Mouse (Mus musculus) hindbrain, embryonic 12.5 days (tissue): ENCODE results near the gene Sccpdh. TPM values are rescaled to one million over a fixed set of nuclear protein-coding genes. Genes with fewer than 3 reads are reported as not detected.
"Not testable (repeated sequence)": the region's sequence is repeated elsewhere in the genome, so short reads cannot be mapped to it uniquely, and the experiment has no call there.

Experiments
- ATAC-seq: fragments of 200-750 bp; cut with Nextera tagmentation; 2 replicates; pipeline ENCODE4 v1.8.0; 2017; ENCODE audit warnings: moderate TSS enrichment; ENCODE audit not compliant: low FRiP score
- H3K27ac ChIP-seq: fragments of 300-500 bp; sonication (generic); 2 replicates; pipeline ENCODE4 v1.5.1; 2016; ENCODE audit warnings: mild to moderate bottlenecking
- H3K27me3 ChIP-seq: fragments of 300-500 bp; sonication (generic); 2 replicates; pipeline ENCODE4 v1.6.1; 2016; ENCODE audit warnings: mild to moderate bottlenecking
- H3K36me3 ChIP-seq: fragments of 300-500 bp; sonication (generic); 2 replicates; pipeline ENCODE4 v1.6.1; 2016; ENCODE audit warnings: mild to moderate bottlenecking
- H3K4me1 ChIP-seq: fragments of 300-500 bp; sonication (generic); 2 replicates; pipeline ENCODE4 v1.6.1; 2016
- H3K4me2 ChIP-seq: fragments of 300-500 bp; sonication (generic); replicated peaks from 2 replicates; pipeline ENCODE4 v1.6.1; 2016; ENCODE audit warnings: mild to moderate bottlenecking
- H3K4me3 ChIP-seq: fragments of 300-500 bp; sonication (generic); 2 replicates; pipeline ENCODE4 v1.5.1; 2016; ENCODE audit warnings: mild to moderate bottlenecking
- H3K9ac ChIP-seq: fragments of 300-500 bp; sonication (generic); 2 replicates; pipeline ENCODE4 v1.6.1; 2016; ENCODE audit warnings: mild to moderate bottlenecking, moderate library complexity
- H3K9me3 ChIP-seq: fragments of 300-500 bp; sonication (generic); replicated peaks from 2 replicates; pipeline ENCODE4 v1.6.1; 2016; ENCODE audit warnings: mild to moderate bottlenecking
- WGBS: fragments of 180-500 bp; shearing (Covaris S2); methylation state at CpG from one replicate; pipeline ENCODE4 v1.1.7; 2016; 5-methylcytosine and 5-hydroxymethylcytosine counted together
- polyA plus RNA-seq: library from polyadenylated mRNA; unstranded; fragments of >200 nt; fragmentation: Nextera tagmentation; extraction: Ambion mirVana; gene quantifications from 2 replicates; pipeline ENCODE4 v1.2.1, GENCODE M21; 2016

Sccpdh gene
- polyA plus RNA-seq, 1 experiment from 2014 or later: 112 TPM

DNA sequence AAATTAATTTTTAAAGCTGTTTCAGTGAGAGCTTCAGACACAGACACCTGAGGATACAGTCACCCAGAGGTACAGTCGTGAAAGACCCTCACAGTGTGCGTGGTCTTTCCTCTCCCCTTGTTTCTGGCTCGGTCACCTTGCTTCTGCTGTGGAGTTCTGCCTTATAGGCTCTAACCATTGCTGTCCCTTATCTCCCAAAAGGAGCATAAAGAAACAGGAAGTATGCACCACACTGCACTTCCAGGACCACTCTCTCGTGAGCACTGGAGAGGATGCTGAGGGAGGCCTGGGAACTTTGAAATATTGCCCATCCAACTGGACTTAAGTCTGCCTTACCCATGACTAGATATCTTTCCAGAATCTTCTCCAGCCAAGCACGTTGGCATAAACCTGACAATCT, 42.7 kb downstream of the Sccpdh start:
- H3K27me3 ChIP-seq: no peaks in the 10 kb centered on the region
- H3K4me2 ChIP-seq: no peak overlapping the region
- H3K4me3 ChIP-seq: no peak overlapping the region
- ATAC-seq: no peak
- H3K36me3 ChIP-seq: no peaks in the 10 kb centered on the region
- WGBS: 83% methylated on average over 5 of the region's 5 CpGs
- no peaks in the 10 kb centered on the region for H3K4me1 ChIP-seq
- H3K9ac ChIP-seq: no peak overlapping the region
- H3K9me3 ChIP-seq: peaks cover 4% of the 10 kb centered on the region; the same call in 1 of the 2 replicates
- no peak overlapping the region for H3K27ac ChIP-seq

DNA sequence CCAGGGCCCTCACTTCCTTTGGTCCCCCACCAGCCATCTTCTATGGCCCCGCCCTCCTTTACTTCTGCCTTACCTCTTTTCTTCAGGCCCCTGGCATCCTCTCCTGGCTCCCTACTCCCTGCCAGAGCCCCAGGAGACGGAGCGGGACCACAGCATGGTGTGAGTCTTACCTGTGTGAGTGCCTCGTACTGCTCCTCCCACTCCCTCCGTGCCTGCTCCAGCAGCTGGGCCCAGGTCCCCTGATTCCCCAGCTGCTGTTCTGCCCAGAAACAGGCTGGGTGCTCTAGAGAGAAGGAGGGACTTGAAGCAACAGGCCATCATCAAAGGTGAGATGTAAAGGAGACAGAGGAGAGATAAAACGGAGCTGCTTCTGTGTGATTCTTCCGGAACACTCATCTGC, 44.6 kb downstream of the Sccpdh start:
- peaks cover 6% of the 10 kb centered on the region; the same call in 1 of the 2 replicates for H3K9me3 ChIP-seq
- no peak for ATAC-seq
- no peaks in the 10 kb centered on the region for H3K36me3 ChIP-seq
- H3K9ac ChIP-seq: no peak overlapping the region
- WGBS: 86% methylated on average over 7 of the region's 7 CpGs
- no peak overlapping the region for H3K4me3 ChIP-seq
- H3K27ac ChIP-seq: no peak overlapping the region
- no peaks in the 10 kb centered on the region for H3K4me1 ChIP-seq
- no peaks in the 10 kb centered on the region for H3K27me3 ChIP-seq
- no peak overlapping the region for H3K4me2 ChIP-seq

DNA sequence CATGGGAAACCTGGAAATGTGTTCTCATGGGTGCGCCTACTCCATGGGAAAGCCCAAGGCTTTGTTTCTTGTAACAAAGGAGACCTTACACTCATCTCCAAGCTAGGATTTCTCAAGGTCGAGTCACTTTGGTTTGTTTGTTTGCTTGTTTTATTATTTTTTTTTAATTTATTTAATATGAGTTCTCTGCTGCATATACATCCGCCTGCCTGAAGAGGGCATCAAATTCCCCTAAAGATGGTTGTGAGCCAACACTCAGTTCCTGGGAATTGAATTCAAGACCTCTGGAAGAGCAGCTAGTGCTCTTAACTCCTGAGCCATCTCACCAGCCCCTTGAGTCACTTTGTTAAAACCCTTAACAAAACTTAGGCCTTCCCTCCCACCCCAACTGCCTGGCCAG, 45.4 kb downstream of the Sccpdh start:
- ATAC-seq: no peak
- H3K36me3 ChIP-seq: no peaks in the 10 kb centered on the region
- no peak overlapping the region for H3K9ac ChIP-seq
- H3K4me3 ChIP-seq: no peak overlapping the region
- no peaks in the 10 kb centered on the region for H3K27me3 ChIP-seq
- WGBS: 92% methylated on average over 3 of the region's 3 CpGs
- no peaks in the 10 kb centered on the region for H3K4me1 ChIP-seq
- peaks cover 6% of the 10 kb centered on the region; the same call in 1 of the 2 replicates for H3K9me3 ChIP-seq
- no peak overlapping the region for H3K27ac ChIP-seq
- H3K4me2 ChIP-seq: no peak overlapping the region

DNA sequence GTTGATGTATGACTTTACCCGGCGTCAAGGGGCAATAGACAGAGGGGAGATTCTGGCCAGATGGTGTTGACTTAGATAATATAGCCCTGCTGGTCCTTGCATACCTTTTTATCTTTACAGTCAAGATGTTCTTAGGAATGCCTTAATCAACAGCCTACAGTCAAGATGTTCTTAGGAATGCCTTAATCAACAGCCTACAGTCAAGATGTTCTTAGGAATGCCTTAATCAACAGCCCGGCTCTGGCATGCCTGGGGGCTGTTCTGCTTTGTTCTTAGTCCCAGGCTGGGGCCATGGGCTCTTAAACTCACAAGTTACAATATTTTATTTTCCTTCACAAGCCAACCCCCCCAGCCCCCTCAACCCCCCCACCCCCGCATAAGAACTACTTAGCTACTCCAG, 47.3 kb downstream of the Sccpdh start:
- H3K27me3 ChIP-seq, H3K36me3 ChIP-seq, H3K4me3 ChIP-seq, H3K4me2 ChIP-seq, ATAC-seq, H3K4me1 ChIP-seq, H3K9ac ChIP-seq, H3K9me3 ChIP-seq, H3K27ac ChIP-seq: not testable (repeated sequence)
- WGBS: 88% methylated on average over 4 of the region's 4 CpGs

DNA sequence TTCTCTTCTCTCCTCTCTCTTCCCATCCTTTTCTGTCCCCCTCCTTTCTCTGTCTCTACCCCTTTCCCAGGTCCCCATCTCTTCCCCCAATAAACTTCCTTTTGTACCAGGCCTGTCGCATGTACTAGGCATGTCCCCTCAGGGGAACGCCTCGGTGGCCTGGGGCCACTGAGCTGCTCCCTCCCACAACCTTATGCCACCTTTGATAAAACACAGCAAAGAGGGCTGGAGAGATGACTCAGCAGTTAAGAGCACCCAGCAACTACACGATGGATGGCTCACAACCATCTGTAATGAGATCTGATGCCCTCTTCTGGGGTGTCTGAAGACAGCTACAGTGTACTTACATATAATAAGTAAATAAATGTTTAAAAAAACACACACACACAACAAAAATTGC, 47.8 kb downstream of the Sccpdh start:
- ATAC-seq: no peak

DNA sequence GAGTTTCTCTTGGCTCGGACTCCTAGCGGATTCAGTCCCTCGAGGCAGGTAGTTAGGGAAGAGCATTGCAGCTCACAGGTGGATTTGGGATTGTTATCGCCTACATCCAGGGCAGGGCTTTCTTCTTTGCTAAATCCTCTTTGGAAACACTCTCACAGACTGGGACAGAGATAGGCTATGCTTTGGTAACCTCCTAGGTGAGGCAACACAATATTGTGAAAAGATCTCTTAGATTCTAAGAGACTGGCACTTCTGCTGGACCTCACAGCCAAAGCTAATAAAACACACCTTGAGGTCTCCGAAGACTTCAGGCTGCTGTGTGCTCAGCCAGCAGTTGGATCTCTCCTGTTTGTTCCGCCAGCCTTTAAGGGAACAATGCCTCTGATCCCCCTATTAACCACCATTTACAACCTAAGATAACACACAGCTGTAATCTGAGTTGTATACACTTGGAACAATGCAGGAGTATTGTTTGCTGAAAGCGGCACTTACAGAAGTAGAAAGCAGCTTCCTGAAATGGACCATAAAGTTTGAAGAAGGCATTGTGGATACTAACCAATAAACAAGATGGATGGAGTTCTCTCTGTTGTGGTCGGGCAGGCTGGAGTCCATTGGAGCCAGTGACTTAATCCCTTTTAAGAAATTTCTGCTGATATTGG, 54.9 kb downstream of the Sccpdh start:
- no peaks in the 10 kb centered on the region for H3K4me1 ChIP-seq
- no peaks in the 10 kb centered on the region for H3K27me3 ChIP-seq
- no peak overlapping the region for H3K4me2 ChIP-seq
- H3K9ac ChIP-seq: no peak overlapping the region
- WGBS: 81% methylated on average over 8 of the region's 8 CpGs
- no peaks in the 10 kb centered on the region for H3K9me3 ChIP-seq
- no peak for ATAC-seq
- H3K36me3 ChIP-seq: no peaks in the 10 kb centered on the region
- no peak overlapping the region for H3K27ac ChIP-seq
- no peak overlapping the region for H3K4me3 ChIP-seq

More for the DNA sequence above, 47.8 kb downstream of the Sccpdh start:
- Histone ChIP-seq H3K9ac (no peak overlapping the region), H3K36me3 (no peaks in the 10 kb centered on the region), H3K4me1 (no peaks in the 10 kb centered on the region), H3K27me3 (no peaks in the 10 kb centered on the region), H3K4me2 (no peak overlapping the region), H3K4me3 (no peak overlapping the region), H3K9me3 (peaks cover 6% of the 10 kb centered on the region; the same call in 1 of the 2 replicates), H3K27ac (no peak overlapping the region)
- 93% methylated on average over 4 of the region's 4 CpGs for WGBS

DNA sequence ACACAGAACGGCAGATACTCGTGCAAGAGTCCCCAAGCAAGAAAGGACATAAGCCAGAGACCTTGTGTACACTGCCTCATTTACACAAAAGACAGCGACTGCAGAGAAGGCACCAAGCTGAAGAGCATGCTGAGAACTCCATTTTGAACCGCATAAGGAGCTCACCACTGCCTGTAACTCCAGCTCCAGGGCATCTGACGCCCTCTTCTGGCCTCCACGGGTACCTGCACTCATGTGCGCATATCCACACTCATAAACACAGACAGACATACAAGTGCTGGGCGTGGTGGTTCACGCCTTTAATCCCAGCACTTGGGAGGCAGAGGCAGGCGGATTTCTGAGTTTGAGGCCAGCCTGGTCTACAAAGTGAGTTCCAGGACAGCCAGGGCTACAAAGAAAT, 60.7 kb downstream of the Sccpdh start:
- Histone ChIP-seq H3K36me3 (no peaks in the 10 kb centered on the region), H3K4me2 (no peak overlapping the region), H3K4me1 (no peaks in the 10 kb centered on the region), H3K27me3 (no peaks in the 10 kb centered on the region), H3K9ac (no peak overlapping the region), H3K27ac (no peak overlapping the region), H3K9me3 (no peaks in the 10 kb centered on the region), H3K4me3 (no peak overlapping the region)
- WGBS: 90% methylated on average over 10 of the region's 10 CpGs
- ATAC-seq: no peak

DNA sequence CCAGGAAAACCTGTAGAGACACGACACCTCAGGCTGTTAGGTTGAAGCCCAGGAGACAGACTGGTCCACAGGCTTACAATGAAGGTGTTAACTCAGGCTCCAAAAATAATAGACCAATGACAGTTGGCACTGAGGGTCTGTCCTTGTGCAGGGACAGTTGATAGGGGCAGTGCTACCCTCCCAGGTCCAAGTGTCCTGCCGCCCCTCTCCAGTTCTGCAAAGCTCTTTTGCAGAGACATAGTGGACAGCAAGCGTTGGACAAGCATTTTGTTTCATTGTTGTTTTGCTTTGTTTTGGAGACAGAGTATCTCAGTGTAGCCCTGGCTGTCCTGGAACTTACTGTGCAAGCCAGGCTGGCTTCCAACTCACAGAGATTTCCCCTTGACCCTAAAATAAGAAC, 63.4 kb downstream of the Sccpdh start:
- Histone ChIP-seq H3K4me3 (no peak overlapping the region), H3K36me3 (no peaks in the 10 kb centered on the region), H3K4me2 (no peak overlapping the region), H3K27ac (no peak overlapping the region), H3K4me1 (no peaks in the 10 kb centered on the region), H3K27me3 (no peaks in the 10 kb centered on the region), H3K9ac (no peak overlapping the region), H3K9me3 (no peaks in the 10 kb centered on the region)
- 89% methylated on average over 3 of the region's 3 CpGs for WGBS
- no peak for ATAC-seq

DNA sequence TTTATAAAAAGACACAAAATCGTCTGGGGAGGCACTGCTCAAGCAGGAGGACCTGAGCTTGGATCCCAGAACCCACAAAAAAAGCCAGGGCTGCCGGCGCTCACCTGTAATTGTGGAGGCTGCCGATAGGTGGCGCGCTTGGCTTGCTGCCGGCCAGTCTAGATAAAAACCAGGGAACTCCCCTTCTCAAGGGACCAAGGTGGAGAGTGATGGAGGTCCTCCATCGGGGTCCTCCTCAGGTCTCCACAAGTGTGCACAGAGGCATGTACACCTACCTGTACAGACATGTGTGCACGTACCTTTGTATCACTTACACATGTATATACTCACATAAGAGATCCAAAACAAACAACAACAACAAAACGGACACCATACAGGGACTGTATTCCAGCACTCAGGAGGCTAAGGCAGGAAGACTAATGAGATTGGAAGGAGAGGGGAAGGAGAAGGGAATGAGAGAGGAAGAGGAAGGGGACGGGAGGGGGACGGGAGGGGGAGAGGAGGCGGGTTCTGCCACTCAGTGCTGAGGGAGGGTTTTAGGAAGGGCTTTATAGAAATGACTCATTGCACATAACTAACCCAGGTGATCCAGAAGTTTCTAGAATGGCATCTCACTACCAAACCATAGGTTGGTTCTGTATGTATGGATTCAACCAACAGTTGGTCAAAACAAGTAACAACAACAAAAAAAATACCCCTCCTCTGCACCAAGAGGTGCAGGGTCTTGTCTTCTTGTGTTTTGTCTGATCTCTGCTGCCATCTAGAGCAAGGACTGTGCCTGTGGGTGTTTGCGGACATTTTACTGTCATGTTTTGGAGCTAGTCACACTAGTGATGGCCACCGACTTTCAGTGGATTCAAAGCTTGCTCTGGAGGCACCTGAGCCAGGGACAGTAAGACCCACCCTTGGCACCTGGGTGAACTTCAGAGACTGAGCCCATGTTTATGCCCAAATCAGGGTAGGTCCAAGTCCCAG, 66.8 kb downstream of the Sccpdh start:
- WGBS: 37% methylated on average over 15 of the region's 15 CpGs
- no peaks in the 10 kb centered on the region for H3K9me3 ChIP-seq
- H3K36me3 ChIP-seq: no peaks in the 10 kb centered on the region
- H3K27ac ChIP-seq: no peak overlapping the region
- H3K27me3 ChIP-seq: no peaks in the 10 kb centered on the region
- no peak overlapping the region for H3K4me2 ChIP-seq
- no peaks in the 10 kb centered on the region for H3K4me1 ChIP-seq
- H3K4me3 ChIP-seq: no peak overlapping the region
- no peak for ATAC-seq
- H3K9ac ChIP-seq: no peak overlapping the region

DNA sequence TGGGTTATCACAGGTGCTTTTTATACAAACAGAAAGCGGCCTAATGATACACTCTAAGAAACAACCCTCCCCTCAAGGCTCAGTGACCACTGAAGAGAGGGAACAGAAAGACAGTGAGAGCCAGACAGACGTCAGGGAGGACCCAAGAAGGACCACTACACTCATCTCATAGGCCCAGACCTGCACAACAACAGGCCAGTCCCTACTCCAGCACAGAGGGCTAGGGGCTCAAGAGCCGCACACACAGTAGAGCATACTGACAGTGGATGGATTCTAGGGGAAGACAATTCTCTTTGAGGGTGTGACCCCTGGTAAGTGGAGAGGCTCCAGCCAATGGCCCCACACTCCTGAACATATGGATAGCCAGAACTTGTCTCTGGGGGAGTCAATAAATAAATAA, 68.5 kb downstream of the Sccpdh start:
- 79% methylated on average over 3 of the region's 3 CpGs for WGBS
- H3K9ac ChIP-seq: no peak overlapping the region

More for the DNA sequence above, 68.5 kb downstream of the Sccpdh start:
- Histone ChIP-seq H3K36me3 (no peaks in the 10 kb centered on the region), H3K9me3 (no peaks in the 10 kb centered on the region), H3K4me1 (no peaks in the 10 kb centered on the region), H3K4me2 (no peak overlapping the region), H3K27ac (no peak overlapping the region), H3K27me3 (no peaks in the 10 kb centered on the region), H3K4me3 (no peak overlapping the region)
- no peak for ATAC-seq
